Mouse (Mus musculus) right cerebral cortex, postnatal 4 days (tissue): Measurements from ENCODE around the gene Cdc26.

Experiments
- DNase-seq: peaks from one replicate; pipeline ENCODE4 v3.0.0-alpha.2; 2022

The Cdc26 gene

GRCm38 (mm10) chr4:62397616-62398365 lies 10.7 kb downstream of the Cdc26 start:
- DNase-seq: no peak

GRCm38 (mm10) chr4:62395806-62396205 lies 12.6 kb downstream of the Cdc26 start:
- no peak for DNase-seq

GRCm38 (mm10) chr4:62393459-62393858 lies 15.0 kb downstream of the Cdc26 start:
- DNase-seq: no peak

- DNase-seq: no peak
Observed at GRCm38 (mm10) chr4:62391892-62392291, 16.6 kb downstream of the Cdc26 start.

GRCm38 (mm10) chr4:62389592-62390512 lies 18.6 kb downstream of the Cdc26 start:
- no peak for DNase-seq

GRCm38 (mm10) chr4:62385439-62385838 lies 23.0 kb downstream of the Cdc26 start:
- DNase-seq: no peak

- no peak for DNase-seq
Observed at GRCm38 (mm10) chr4:62384159-62384558, 24.3 kb downstream of the Cdc26 start.

GRCm38 (mm10) chr4:62383752-62384151 lies 24.7 kb downstream of the Cdc26 start:
- no peak for DNase-seq

GRCm38 (mm10) chr4:62383207-62383606 lies 25.2 kb downstream of the Cdc26 start:
- no peak for DNase-seq

GRCm38 (mm10) chr4:62379724-62380381 lies 28.6 kb downstream of the Cdc26 start:
- no peak for DNase-seq

GRCm38 (mm10) chr4:62376123-62376522 lies 32.3 kb downstream of the Cdc26 start:
- DNase-seq: no peak

GRCm38 (mm10) chr4:62374342-62374741 lies 34.1 kb downstream of the Cdc26 start:
- no peak for DNase-seq

GRCm38 (mm10) chr4:62373668-62374067 lies 34.8 kb downstream of the Cdc26 start:
- no peak for DNase-seq

GRCm38 (mm10) chr4:62372818-62373520 lies 35.5 kb downstream of the Cdc26 start:
- DNase-seq: no peak

GRCm38 (mm10) chr4:62372410-62372809 lies 36.0 kb downstream of the Cdc26 start:
- DNase-seq: no peak

- DNase-seq: no peak
Observed at GRCm38 (mm10) chr4:62369091-62369490, 39.4 kb downstream of the Cdc26 start.

GRCm38 (mm10) chr4:62367586-62367985 lies 40.9 kb downstream of the Cdc26 start:
- no peak for DNase-seq

- no peak for DNase-seq
Observed at GRCm38 (mm10) chr4:62366291-62366690, 42.2 kb downstream of the Cdc26 start.

- DNase-seq: no peak
Observed at GRCm38 (mm10) chr4:62364299-62364698, 44.1 kb downstream of the Cdc26 start.

GRCm38 (mm10) chr4:62362437-62362836 lies 46.0 kb downstream of the Cdc26 start:
- no peak for DNase-seq

GRCm38 (mm10) chr4:62361997-62362396 lies 46.4 kb downstream of the Cdc26 start:
- DNase-seq: no peak

- no peak for DNase-seq
Observed at GRCm38 (mm10) chr4:62361571-62361970, 46.9 kb downstream of the Cdc26 start.
